Mouse (Mus musculus): ENCODE measurements at regions not wholly inside any gene's neighbourhood (a gene's known extent, or its start where the extent isn't known, plus 50 kb on each side); places are given as distances from the start of the nearest gene placed in this dataset.

GRCm38 (mm10) chr6:127375144-127375529 lies 71.5 kb upstream of the Parp11 start:
- H3K4me2 ChIP-seq (ENCODE audit: low read depth, low read length): no peak overlapping the region
- no peak overlapping the region for H3K4me3 ChIP-seq (replicated peaks; ENCODE audit: low read length)
- no peak overlapping the region for H3K9ac ChIP-seq (ENCODE audit: low read length)
- no peaks in the 10 kb centered on the region for H3K9me3 ChIP-seq (replicated peaks; ENCODE audit: control insufficient read depth, low read length)
- no peaks in the 10 kb centered on the region for H3K27me3 ChIP-seq (ENCODE audit: control insufficient read depth, insufficient read depth, low read length)
- WGBS: 83% methylated on average over 2 of the region's 2 CpGs
- H3K27ac ChIP-seq (ENCODE audit: low read length): peak overlapping the region; percentile 29
- ATAC-seq (ENCODE audit: insufficient read depth, low FRiP score): no peak
- no peaks in the 10 kb centered on the region for H3K36me3 ChIP-seq (ENCODE audit: control insufficient read depth, insufficient read depth, low read length)
- peaks cover 17% of the 10 kb centered on the region for H3K4me1 ChIP-seq (ENCODE audit: control insufficient read depth, insufficient read depth, low read length)

- ATAC-seq (ENCODE audit: insufficient read depth, low FRiP score): peak; percentile 47; the same call in 1 of the 2 replicates
- no peaks in the 10 kb centered on the region for H3K9me3 ChIP-seq (replicated peaks; ENCODE audit: control insufficient read depth, low read length)
- 0 out of 2 replicates have a peak overlapping the region, but pooled peaks have one; percentile 22 for H3K9ac ChIP-seq (ENCODE audit: low read length)
- H3K27me3 ChIP-seq (ENCODE audit: control insufficient read depth, insufficient read depth, low read length): no peaks in the 10 kb centered on the region
- peaks cover 17% of the 10 kb centered on the region for H3K4me1 ChIP-seq (ENCODE audit: control insufficient read depth, insufficient read depth, low read length)
- WGBS: 38% methylated on average over 8 of the region's 8 CpGs
- H3K27ac ChIP-seq (ENCODE audit: low read length): peak overlapping the region; percentile 29
- no peak overlapping the region for H3K4me2 ChIP-seq (ENCODE audit: low read depth, low read length)
- H3K4me3 ChIP-seq (replicated peaks; ENCODE audit: low read length): no peak overlapping the region
- H3K36me3 ChIP-seq (ENCODE audit: control insufficient read depth, insufficient read depth, low read length): no peaks in the 10 kb centered on the region
These were observed 70.9 kb upstream of the Parp11 start for GRCm38 (mm10) chr6:127375711-127376199.

- H3K4me3 ChIP-seq (replicated peaks; ENCODE audit: low read length): no peak overlapping the region
- H3K27me3 ChIP-seq (ENCODE audit: control insufficient read depth, insufficient read depth, low read length): no peaks in the 10 kb centered on the region
- peaks cover 17% of the 10 kb centered on the region for H3K4me1 ChIP-seq (ENCODE audit: control insufficient read depth, insufficient read depth, low read length)
- H3K27ac ChIP-seq (ENCODE audit: low read length): no peak overlapping the region
- H3K9ac ChIP-seq (ENCODE audit: low read length): no peak overlapping the region
- 89% methylated on average over 1 of the region's 1 CpGs for WGBS
- H3K9me3 ChIP-seq (replicated peaks; ENCODE audit: control insufficient read depth, low read length): no peaks in the 10 kb centered on the region
- no peak overlapping the region for H3K4me2 ChIP-seq (ENCODE audit: low read depth, low read length)
- ATAC-seq (ENCODE audit: insufficient read depth, low FRiP score): no peak
- H3K36me3 ChIP-seq (ENCODE audit: control insufficient read depth, insufficient read depth, low read length): no peaks in the 10 kb centered on the region
These were observed 67.9 kb upstream of the Parp11 start for GRCm38 (mm10) chr6:127378701-127379100.

- H3K27ac ChIP-seq (ENCODE audit: low read length): no peak overlapping the region
- H3K4me2 ChIP-seq (ENCODE audit: low read depth, low read length): no peak overlapping the region
- no peak overlapping the region for H3K4me3 ChIP-seq (replicated peaks; ENCODE audit: low read length)
- WGBS: 7% methylated on average over 4 of the region's 4 CpGs
- H3K36me3 ChIP-seq (ENCODE audit: control insufficient read depth, insufficient read depth, low read length): no peaks in the 10 kb centered on the region
- peak; percentile 46; the same call in 1 of the 2 replicates for ATAC-seq (ENCODE audit: insufficient read depth, low FRiP score)
- no peak overlapping the region for H3K9ac ChIP-seq (ENCODE audit: low read length)
- no peaks in the 10 kb centered on the region for H3K9me3 ChIP-seq (replicated peaks; ENCODE audit: control insufficient read depth, low read length)
- H3K4me1 ChIP-seq (ENCODE audit: control insufficient read depth, insufficient read depth, low read length): peaks cover 17% of the 10 kb centered on the region
- H3K27me3 ChIP-seq (ENCODE audit: control insufficient read depth, insufficient read depth, low read length): no peaks in the 10 kb centered on the region
These were observed 67.1 kb upstream of the Parp11 start for GRCm38 (mm10) chr6:127379511-127379910.

- H3K36me3 ChIP-seq (ENCODE audit: control insufficient read depth, insufficient read depth, low read length): no peaks in the 10 kb centered on the region
- H3K27me3 ChIP-seq (ENCODE audit: control insufficient read depth, insufficient read depth, low read length): no peaks in the 10 kb centered on the region
- 75% methylated on average over 2 of the region's 2 CpGs for WGBS
- H3K9ac ChIP-seq (ENCODE audit: low read length): no peak overlapping the region
- H3K4me1 ChIP-seq (ENCODE audit: control insufficient read depth, insufficient read depth, low read length): peaks cover under 1% of the 10 kb centered on the region; the same call in 1 of the 2 replicates
- no peak for ATAC-seq (ENCODE audit: insufficient read depth, low FRiP score)
- H3K4me2 ChIP-seq (ENCODE audit: low read depth, low read length): no peak overlapping the region
- no peak overlapping the region for H3K4me3 ChIP-seq (replicated peaks; ENCODE audit: low read length)
- no peaks in the 10 kb centered on the region for H3K9me3 ChIP-seq (replicated peaks; ENCODE audit: control insufficient read depth, low read length)
- no peak overlapping the region for H3K27ac ChIP-seq (ENCODE audit: low read length)
These were observed 65.3 kb upstream of the Parp11 start for GRCm38 (mm10) chr6:127381148-127381888.

- no peak overlapping the region for H3K4me3 ChIP-seq (replicated peaks; ENCODE audit: low read length)
- no peak overlapping the region for H3K27ac ChIP-seq (ENCODE audit: low read length)
- H3K4me2 ChIP-seq (ENCODE audit: low read depth, low read length): no peak overlapping the region
- no peak overlapping the region for H3K9ac ChIP-seq (ENCODE audit: low read length)
- H3K27me3 ChIP-seq (ENCODE audit: control insufficient read depth, insufficient read depth, low read length): no peaks in the 10 kb centered on the region
- no peaks in the 10 kb centered on the region for H3K9me3 ChIP-seq (replicated peaks; ENCODE audit: control insufficient read depth, low read length)
- 90% methylated on average over 15 of the region's 15 CpGs for WGBS
- no peaks in the 10 kb centered on the region for H3K36me3 ChIP-seq (ENCODE audit: control insufficient read depth, insufficient read depth, low read length)
- no peaks in the 10 kb centered on the region for H3K4me1 ChIP-seq (ENCODE audit: control insufficient read depth, insufficient read depth, low read length)
- ATAC-seq (ENCODE audit: insufficient read depth, low FRiP score): no peak
These were observed 55.2 kb upstream of the Parp11 start for GRCm38 (mm10) chr6:127391258-127392011.

- H3K27ac ChIP-seq (ENCODE audit: low read length): no peak overlapping the region
- ATAC-seq (ENCODE audit: insufficient read depth, low FRiP score): no peak
- 77% methylated on average over 12 of the region's 12 CpGs for WGBS
These were observed 54.4 kb upstream of the Parp11 start for GRCm38 (mm10) chr6:127392012-127392798.

GRCm38 (mm10) chr6:127392799-127393172 lies 53.9 kb upstream of the Parp11 start:
- WGBS: 82% methylated on average over 1 of the region's 1 CpGs
- H3K27ac ChIP-seq (ENCODE audit: low read length): no peak overlapping the region
- no peak overlapping the region for H3K9ac ChIP-seq (ENCODE audit: low read length)

More at GRCm38 (mm10) chr6:127392012-127392798, 54.4 kb upstream of the Parp11 start:
- no peaks in the 10 kb centered on the region for H3K4me1 ChIP-seq (ENCODE audit: control insufficient read depth, insufficient read depth, low read length)
- H3K4me2 ChIP-seq (ENCODE audit: low read depth, low read length): no peak overlapping the region
- no peak overlapping the region for H3K9ac ChIP-seq (ENCODE audit: low read length)
- H3K27me3 ChIP-seq (ENCODE audit: control insufficient read depth, insufficient read depth, low read length): no peaks in the 10 kb centered on the region
- no peaks in the 10 kb centered on the region for H3K36me3 ChIP-seq (ENCODE audit: control insufficient read depth, insufficient read depth, low read length)
- H3K9me3 ChIP-seq (replicated peaks; ENCODE audit: control insufficient read depth, low read length): no peaks in the 10 kb centered on the region
- H3K4me3 ChIP-seq (replicated peaks; ENCODE audit: low read length): no peak overlapping the region

More at GRCm38 (mm10) chr6:127392799-127393172, 53.9 kb upstream of the Parp11 start:
- Histone ChIP-seq H3K4me3 (replicated peaks; ENCODE audit: low read length) (no peak overlapping the region), H3K9me3 (replicated peaks; ENCODE audit: control insufficient read depth, low read length) (no peaks in the 10 kb centered on the region), H3K4me1 (ENCODE audit: control insufficient read depth, insufficient read depth, low read length) (no peaks in the 10 kb centered on the region), H3K27me3 (ENCODE audit: control insufficient read depth, insufficient read depth, low read length) (no peaks in the 10 kb centered on the region), H3K4me2 (ENCODE audit: low read depth, low read length) (no peak overlapping the region), H3K36me3 (ENCODE audit: control insufficient read depth, insufficient read depth, low read length) (no peaks in the 10 kb centered on the region)
- ATAC-seq (ENCODE audit: insufficient read depth, low FRiP score): no peak

Data from stomach, embryonic 16.5 days (tissue).